Mouse (Mus musculus) left cerebral cortex, adult 8-10 months (tissue): ENCODE results near the gene Gm21293. TPM values are rescaled to one million over a fixed set of nuclear protein-coding genes. Genes with fewer than 3 reads are reported as not detected.
"Not testable (repeated sequence)": the region's sequence is repeated elsewhere in the genome, so short reads cannot be mapped to it uniquely, and the experiment has no call there.

Experiments used
- DNase-seq, 2 experiments: peaks; one replicate each; pipeline ENCODE4 v3.0.0; 2022; ENCODE audit warnings: low spot score in 2 of 2
- total RNA-seq, 4 experiments: library from RNA; stranded (reverse); gene quantifications; 2 replicates each; pipeline ENCODE4 v1.2.4; 2022

Gm21293 gene
- not detected for total RNA-seq

GRCm38 (mm10) chr10:104142687-104143086 is at the start of gene Gm21293:
Gene Gm21293 (plus strand): TSS chr10:104142987.
- DNase-seq = not testable (repeated sequence)

- DNase-seq = no peak
Observed at GRCm38 (mm10) chr10:104110044-104110443, 32.7 kb upstream of the Gm21293 start.

GRCm38 (mm10) chr10:104118312-104118711 is 24.5 kb upstream of the Gm21293 start:
- DNase-seq = no peak

GRCm38 (mm10) chr10:104151197-104151596 is 8.4 kb downstream of the Gm21293 start, which contains the start of gene Gm6763:
Gene Gm6763 (plus strand): TSS chr10:104151497.
- not testable (repeated sequence) for DNase-seq

GRCm38 (mm10) chr10:104159706-104160105 is 16.9 kb downstream of the Gm21293 start, which contains the start of gene Gm8764:
Gene Gm8764 (plus strand): TSS chr10:104160006.
- not testable (repeated sequence) for DNase-seq

- not testable (repeated sequence) for DNase-seq
Observed at GRCm38 (mm10) chr10:104168215-104168614, 25.4 kb downstream of the Gm21293 start, which contains the start of gene Gm21304. Gene Gm21304 (plus strand): TSS chr10:104168515.

- not testable (repeated sequence) for DNase-seq
Observed at GRCm38 (mm10) chr10:104176724-104177123, 33.9 kb downstream of the Gm21293 start, which contains the start of gene Gm21312. Gene Gm21312 (plus strand): TSS chr10:104177024.

GRCm38 (mm10) chr10:104185233-104185632 is 42.4 kb downstream of the Gm21293 start, which contains the start of gene Gm20765:
Gene Gm20765 (plus strand): TSS chr10:104185533.
- DNase-seq = not testable (repeated sequence)

GRCm38 (mm10) chr10:104193742-104194141 is 51.0 kb downstream of the Gm21293 start, which contains the start of gene Gm4340:
Gene Gm4340 (plus strand): TSS chr10:104194042.
- not testable (repeated sequence) for DNase-seq

Other genes starting within 250 kb of the Gm21293 start
- not detected for gene Gm6763, start 8.5 kb downstream of the Gm21293 start, total RNA-seq
- not detected for gene Gm8764, start 17.0 kb downstream of the Gm21293 start, total RNA-seq
- not detected for gene Gm21304, start 25.5 kb downstream of the Gm21293 start, total RNA-seq
- not detected for gene Gm21312, start 34.0 kb downstream of the Gm21293 start, total RNA-seq
- gene Gm20765, start 42.5 kb downstream of the Gm21293 start, total RNA-seq = not detected
- gene Gm4340, start 51.1 kb downstream of the Gm21293 start, total RNA-seq = not detected